Comparison of ENCODE assay signal across 10 mouse cellular contexts in the genomic region with DNA sequence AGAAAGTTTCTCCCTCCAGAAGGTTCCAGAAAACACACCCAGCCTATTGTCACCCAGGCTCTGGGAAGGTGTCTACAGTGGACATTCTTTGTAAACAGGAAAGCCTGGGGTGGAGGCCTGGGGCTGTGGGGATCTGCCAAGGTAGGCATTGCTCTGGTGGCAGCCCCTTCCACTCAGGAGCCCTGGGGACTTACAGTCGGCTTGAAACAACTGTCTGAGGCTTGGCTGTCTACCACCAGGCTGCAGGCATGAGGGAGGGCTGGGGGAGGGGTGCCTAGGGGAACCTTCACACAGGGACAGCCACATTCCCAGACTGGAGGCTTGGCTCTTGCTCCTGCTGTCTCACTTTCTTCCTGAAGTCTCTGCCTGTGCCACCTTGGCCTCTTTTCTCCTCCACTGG. TPM values are rescaled to one million over a fixed set of nuclear protein-coding genes. Genes with fewer than 3 reads are reported as not detected.
DNase-seq lines count a peak whose midpoint lies in the region; ATAC-seq and TF ChIP-seq lines count a peak whose summit lies in the region.
"Had no signal": no experiment of that assay in that cellular context is flagged by ENCODE, and none has a peak within 500 bp of the region (broad histone marks: within the 10 kb centered on the region; RNA-seq: fewer than 3 reads in every experiment).

No protein-coding gene starts in this region.

- 0% methylated on average over 1 of the region's 1 CpGs for WGBS in heart, embryonic 13.5 days
- 0% methylated on average over 1 of the region's 1 CpGs for WGBS in limb, embryonic 15.5 days

- no peaks in the 10 kb centered on the region for H3K27me3 ChIP-seq in heart, embryonic 13.5 days (replicated peaks)
- H3K27me3 ChIP-seq in limb, embryonic 15.5 days: no peaks in the 10 kb centered on the region

- no peaks in the 10 kb centered on the region for H3K9me3 ChIP-seq in heart, embryonic 13.5 days
- H3K9me3 ChIP-seq in limb, embryonic 15.5 days: no peaks in the 10 kb centered on the region

- TF ChIP-seq CTCF in layer of hippocampus, adult 2 months (conservative IDR thresholded peaks at IDR 0.05): no peak

- H3K4me1 ChIP-seq in heart, embryonic 13.5 days: peaks cover 75% of the 10 kb centered on the region
- H3K4me1 ChIP-seq in limb, embryonic 15.5 days: peaks cover 76% of the 10 kb centered on the region

- peak; percentile 55 to 62 for DNase-seq in heart, adult 18-20 months
- no peak for DNase-seq in heart, postnatal 10 days
- DNase-seq in adipocyte (ENCODE audit: low spot score): peak; percentile 31
- no peak for DNase-seq in urinary bladder, postnatal 10 days (ENCODE audit: low spot score)
- DNase-seq in layer of hippocampus, adult 2 months (ENCODE audit: low spot score in 2 of 2): no peak
- no peak for DNase-seq in B cell, adult 2 months
- DNase-seq: left cerebral cortex, postnatal 4 days; thymus, postnatal 14 days had no signal

- H3K9ac ChIP-seq in heart, embryonic 13.5 days: peak overlapping the region; percentile 45
- no peak overlapping the region for H3K9ac ChIP-seq in limb, embryonic 15.5 days

- H3K4me3 ChIP-seq in heart, embryonic 13.5 days: no peak overlapping the region
- no peak overlapping the region for H3K4me3 ChIP-seq in limb, embryonic 15.5 days
- H3K4me3 ChIP-seq in layer of hippocampus, adult 2 months: no peak overlapping the region

- intact Hi-C loops in heart, postnatal 10 days (cut with DNase I): no loop called here

- peak overlapping the region; percentile 81 for H3K27ac ChIP-seq in heart, embryonic 13.5 days (replicated peaks)
- H3K27ac ChIP-seq in limb, embryonic 15.5 days: peak overlapping the region; percentile 79
- H3K27ac ChIP-seq in layer of hippocampus, adult 2 months: no peak overlapping the region

- 0 out of 2 replicates have a peak overlapping the region, but pooled peaks have one; percentile 5 for H3K4me2 ChIP-seq in heart, embryonic 13.5 days
- H3K4me2 ChIP-seq in limb, embryonic 15.5 days: 0 out of 2 replicates have a peak overlapping the region, but pooled peaks have one; percentile 5

- ATAC-seq in heart, embryonic 13.5 days (ENCODE audit: extremely low read depth, insufficient number of reproducible peaks, low FRiP score, low TSS enrichment): no peak
- peak; percentile 50 for ATAC-seq in limb, embryonic 15.5 days (ENCODE audit: insufficient number of reproducible peaks, low FRiP score, low TSS enrichment, low read depth)

- H3K36me3 ChIP-seq in heart, embryonic 13.5 days: peaks cover 22% of the 10 kb centered on the region
- H3K36me3 ChIP-seq in limb, embryonic 15.5 days: peaks cover 13% of the 10 kb centered on the region

RNA-seq across cellular contexts. Expression of gene Rxra, which starts 58.1 kb away (rescaled TPM):
- total RNA-seq in heart, adult 18-20 months (2021): 10 to 100 TPM; 51.3 to 52.4 TPM
- 10 to 100 TPM; 38.6 to 42.5 TPM for total RNA-seq in heart, postnatal 10 days (2021)
- polyA plus RNA-seq in heart, embryonic 13.5 days (2015; fragmentation: Nextera tagmentation; extraction: Ambion mirVana): 6.7 and 7.4 TPM in 2 replicates
- 19.4 and 19.7 TPM in 2 replicates for polyA plus RNA-seq in limb, embryonic 15.5 days (2015; fragmentation: Nextera tagmentation; extraction: Ambion mirVana)
- total RNA-seq in layer of hippocampus, adult 2 months (2021): 10 to 100 TPM; 26.9 to 29.5 TPM

Comparison
In these comparisons a context has a peak if more than half of its experiments do, and no peak if none do; other contexts are left out.
1. DNase-seq: peak in heart, adult 18-20 months (2 of 2) and adipocyte (single experiment); none in heart, postnatal 10 days (0 of 2), urinary bladder, postnatal 10 days (single experiment), layer of hippocampus, adult 2 months (0 of 2) and B cell, adult 2 months (0 of 2).